8 mouse cellular contexts compared by ENCODE assay signal in the genomic region with DNA sequence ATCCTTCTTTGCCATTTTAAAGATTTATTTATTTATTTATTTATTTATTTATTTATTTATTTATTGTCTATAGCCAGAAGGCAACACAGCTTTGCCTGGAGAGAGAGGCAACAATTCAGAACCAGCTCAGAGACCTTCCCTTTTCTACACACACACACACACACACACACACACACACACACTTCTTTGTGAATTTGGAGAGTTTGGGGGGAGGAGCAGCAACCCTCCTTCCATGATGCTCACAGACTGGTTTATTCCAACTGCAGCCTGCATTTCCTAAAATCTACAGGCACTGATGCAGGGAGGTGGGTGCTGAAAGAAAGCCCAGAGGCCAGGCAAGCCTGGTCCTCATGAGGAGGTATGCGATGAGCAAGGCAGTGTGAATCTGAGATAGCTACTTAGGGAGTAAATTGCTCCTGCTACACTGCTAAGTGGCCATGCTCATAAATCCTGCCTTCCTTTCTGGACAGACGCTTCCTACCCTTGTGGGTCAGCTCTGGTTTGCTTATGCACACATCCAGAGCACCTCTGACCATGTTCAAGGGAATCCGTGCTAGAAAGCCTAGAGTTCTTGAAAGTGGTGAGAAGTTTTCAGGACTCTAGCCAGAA. TPM values are rescaled to one million over a fixed set of nuclear protein-coding genes. Genes with fewer than 3 reads are reported as not detected.
DNase-seq lines count a peak whose midpoint lies in the region; ATAC-seq and TF ChIP-seq lines count a peak whose summit lies in the region.

No protein-coding gene starts in this region.

- H3K4me3 ChIP-seq in kidney, embryonic 15.5 days (replicated peaks) = peak overlapping the region; percentile 84
- H3K4me3 ChIP-seq in forebrain, postnatal 0 days (ENCODE audit: low read depth, low read length) = peak overlapping the region; percentile 86
- H3K4me3 ChIP-seq in midbrain, postnatal 0 days (ENCODE audit: low read depth, low read length) = peak overlapping the region; percentile 93

- H3K27ac ChIP-seq in kidney, embryonic 15.5 days = peak overlapping the region; percentile 98
- 0 out of 2 replicates have a peak overlapping the region, but pooled peaks have one; percentile 87 for H3K27ac ChIP-seq in forebrain, postnatal 0 days (ENCODE audit: low read depth, low read length)
- H3K27ac ChIP-seq in midbrain, postnatal 0 days (ENCODE audit: low read depth, low read length) = peak overlapping the region; percentile 8; the same call in 1 of the 2 replicates

- H3K27me3 ChIP-seq in kidney, embryonic 15.5 days = no peaks in the 10 kb centered on the region
- H3K27me3 ChIP-seq in forebrain, postnatal 0 days (ENCODE audit: insufficient read depth, low read length) = no peaks in the 10 kb centered on the region
- no peaks in the 10 kb centered on the region for H3K27me3 ChIP-seq in midbrain, postnatal 0 days (ENCODE audit: insufficient read depth, low read length)

- DNase-seq in kidney, adult 11 months = no peak
- DNase-seq in cerebellum, postnatal 25 days = peak; percentile 43 to 61
- DNase-seq in forebrain, postnatal 0 days = peak; percentile 44
- peak; percentile 31 for DNase-seq in midbrain, postnatal 0 days (ENCODE audit: low spot score)
- DNase-seq in adrenal gland, adult 2 months = no peak
- no peak for DNase-seq in ovary, postnatal 36 days (ENCODE audit: low spot score)
- no peak for DNase-seq in lung, postnatal 4 days

- peak overlapping the region; percentile 94 for H3K4me2 ChIP-seq in kidney, embryonic 15.5 days
- peak overlapping the region; percentile 89 for H3K4me2 ChIP-seq in forebrain, postnatal 0 days (ENCODE audit: low read depth)
- peak overlapping the region; percentile 73 for H3K4me2 ChIP-seq in midbrain, postnatal 0 days (ENCODE audit: low read depth, low read length, poor library complexity, severe bottlenecking)

- peak overlapping the region; percentile 82 for H3K9ac ChIP-seq in kidney, embryonic 15.5 days
- H3K9ac ChIP-seq in forebrain, postnatal 0 days = peak overlapping the region; percentile 80
- H3K9ac ChIP-seq in midbrain, postnatal 0 days (replicated peaks; ENCODE audit: low read length, poor library complexity, severe bottlenecking) = peak overlapping the region; percentile 44

- no peaks in the 10 kb centered on the region for H3K36me3 ChIP-seq in kidney, embryonic 15.5 days
- no peaks in the 10 kb centered on the region for H3K36me3 ChIP-seq in forebrain, postnatal 0 days (ENCODE audit: insufficient read depth)
- H3K36me3 ChIP-seq in midbrain, postnatal 0 days (ENCODE audit: insufficient read depth, low read length) = no peaks in the 10 kb centered on the region

- 3% methylated on average over 3 of the region's 3 CpGs for WGBS in kidney, embryonic 15.5 days
- 22% methylated on average over 3 of the region's 3 CpGs for WGBS in forebrain, postnatal 0 days
- WGBS in midbrain, postnatal 0 days = 7% methylated on average over 3 of the region's 3 CpGs

- TF ChIP-seq CTCF in forebrain, postnatal 0 days (IDR thresholded peaks at IDR 0.05; ENCODE audit: low read depth) = no peak
- no peak for TF ChIP-seq CTCF in midbrain, postnatal 0 days (IDR thresholded peaks at IDR 0.05)

- no peak for ATAC-seq in kidney, embryonic 15.5 days (replicated peaks; ENCODE audit: low FRiP score)
- ATAC-seq in forebrain, postnatal 0 days = no peak
- no peak for ATAC-seq in midbrain, postnatal 0 days (ENCODE audit: low FRiP score)

- no peaks in the 10 kb centered on the region for H3K9me3 ChIP-seq in kidney, embryonic 15.5 days (replicated peaks)
- no peaks in the 10 kb centered on the region for H3K9me3 ChIP-seq in forebrain, postnatal 0 days (ENCODE audit: low read length)
- no peaks in the 10 kb centered on the region for H3K9me3 ChIP-seq in midbrain, postnatal 0 days (ENCODE audit: low read length)

- H3K4me1 ChIP-seq in kidney, embryonic 15.5 days = peaks cover 43% of the 10 kb centered on the region
- 0 out of 2 replicates have a peak, but pooled peaks cover 7% of the 10 kb centered on the region for H3K4me1 ChIP-seq in forebrain, postnatal 0 days (ENCODE audit: insufficient read depth)
- peaks cover 11% of the 10 kb centered on the region; the same call in 1 of the 2 replicates for H3K4me1 ChIP-seq in midbrain, postnatal 0 days (ENCODE audit: insufficient read depth, low read length)

RNA-seq across cellular contexts. Expression of gene Unc5c, which starts 1.8 kb away (rescaled TPM):
- polyA plus RNA-seq in kidney, embryonic 15.5 days (2015; fragmentation: Nextera tagmentation; extraction: Ambion mirVana) = 25.6 and 27.5 TPM in 2 replicates
- total RNA-seq in forebrain, postnatal 0 days (2014; rRNA removed) = 28.3 and 30.6 TPM in 2 replicates
- 5.5 and 9.2 TPM in 2 replicates for polyA plus RNA-seq in forebrain, postnatal 0 days (2015; fragmentation: Nextera tagmentation; extraction: Ambion mirVana)
- total RNA-seq in midbrain, postnatal 0 days (2014; rRNA removed) = 40.2 and 44.4 TPM in 2 replicates
- polyA plus RNA-seq in midbrain, postnatal 0 days (2015; fragmentation: Nextera tagmentation; extraction: Ambion mirVana) = 7.5 and 10.4 TPM in 2 replicates
- total RNA-seq in adrenal gland, adult 2 months (2021) = 1 to 10 TPM; 4.9 to 5.1 TPM
- 0.51 and 1.2 TPM in 2 replicates for polyA plus RNA-seq in adrenal gland, adult 2 months (2012; rRNA removed)

Comparison
In these comparisons a context has a peak if more than half of its experiments do, and no peak if none do; other contexts are left out.
1. H3K27ac ChIP-seq: peak in every context shown above with its lines; median percentile 98 in kidney, embryonic 15.5 days; 87 in forebrain, postnatal 0 days; 8 in midbrain, postnatal 0 days.
2. DNase-seq: peak in cerebellum, postnatal 25 days (2 of 2), forebrain, postnatal 0 days (single experiment) and midbrain, postnatal 0 days (single experiment); none in kidney, adult 11 months (single experiment), adrenal gland, adult 2 months (single experiment), ovary, postnatal 36 days (single experiment) and lung, postnatal 4 days (0 of 2).
3. Peak in every context shown above with its lines, with median percentiles within 50 percentile points of each other: H3K4me2 ChIP-seq, H3K4me3 ChIP-seq and H3K9ac ChIP-seq.